Comparison of ENCODE assay signal across 11 mouse cellular contexts in genomic region chr3:136862051-136862837, GRCm38 (mm10).
DNase-seq lines count a peak whose midpoint lies in the region.
"Had no signal": no experiment of that assay in that cellular context is flagged by ENCODE, and none has a peak within 500 bp of the region (broad histone marks: within the 10 kb centered on the region; RNA-seq: fewer than 3 reads in every experiment).

No protein-coding gene starts in this region.

- intact Hi-C loops in heart, postnatal 36 days (cut with DNase I): no loop called here
- intact Hi-C loops in left cerebral cortex, postnatal 36 days (cut with DNase I): no loop called here

- peak; percentile 92 for DNase-seq in heart, adult 11 months
- DNase-seq in heart, postnatal 36 days: no peak
- peak; percentile 17 for DNase-seq in kidney, postnatal 14 days
- no peak for DNase-seq in kidney, postnatal 4 days
- peak; percentile 99 for DNase-seq in 3T3-L1 (ENCODE audit: low read depth, low spot score)
- DNase-seq in hindlimb bud, embryonic 11.5 days (ENCODE audit: extremely low spot score, low read depth, low spot score): peak; percentile 20
- no peak for DNase-seq in left cerebral cortex, postnatal 36 days (ENCODE audit: low spot score in 2 of 2)
- no peak for DNase-seq in thymus, postnatal 25 days
- DNase-seq: gastrocnemius, adult 2 months; right cerebral cortex, adult 18-20 months; thymus, adult 18-20 months had no signal

Comparison
In these comparisons a context has a peak if more than half of its experiments do, and no peak if none do; other contexts are left out.
1. DNase-seq: peak in heart, adult 11 months (single experiment), kidney, postnatal 14 days (single experiment), 3T3-L1 (single experiment) and hindlimb bud, embryonic 11.5 days (single experiment); none in heart, postnatal 36 days (0 of 2), kidney, postnatal 4 days (0 of 2), left cerebral cortex, postnatal 36 days (0 of 2) and thymus, postnatal 25 days (single experiment).